Mouse (Mus musculus): ENCODE data around the gene Gm39566. TPM values are rescaled to one million over a fixed set of nuclear protein-coding genes. Genes with fewer than 3 reads are reported as not detected.

Gm39566 gene
- total RNA-seq, 2 experiments from 2014 or later, result not detected

- DNase-seq, result peak; percentile 61
Measured at GRCm38 (mm10) chr11:69834001-69834549, 19.0 kb upstream of the Gm39566 start.

- no peak for DNase-seq
Measured at GRCm38 (mm10) chr11:69833554-69833953, 18.5 kb upstream of the Gm39566 start.

DNA sequence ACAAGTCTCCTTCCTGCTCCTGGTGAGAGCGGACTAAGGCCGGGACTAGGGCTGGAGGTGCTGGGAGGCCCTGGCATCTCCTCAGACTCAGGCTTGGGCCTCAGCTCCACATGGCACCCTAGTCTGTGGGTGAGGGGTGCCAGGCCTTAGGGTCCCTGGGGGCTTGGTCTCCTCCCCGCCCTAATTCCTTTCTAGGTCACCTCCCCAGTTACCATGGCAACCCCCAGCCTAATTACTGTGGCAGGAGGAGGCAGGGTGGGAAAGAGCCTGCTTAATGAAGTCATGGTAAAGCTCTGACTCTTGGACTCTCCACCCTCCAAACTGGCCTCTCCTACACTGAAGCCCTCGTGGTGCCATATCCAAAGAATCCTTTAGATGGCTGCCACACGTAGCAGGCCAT lies 13.7 kb upstream of the Gm39566 start:
- DNase-seq, result no peak

DNA sequence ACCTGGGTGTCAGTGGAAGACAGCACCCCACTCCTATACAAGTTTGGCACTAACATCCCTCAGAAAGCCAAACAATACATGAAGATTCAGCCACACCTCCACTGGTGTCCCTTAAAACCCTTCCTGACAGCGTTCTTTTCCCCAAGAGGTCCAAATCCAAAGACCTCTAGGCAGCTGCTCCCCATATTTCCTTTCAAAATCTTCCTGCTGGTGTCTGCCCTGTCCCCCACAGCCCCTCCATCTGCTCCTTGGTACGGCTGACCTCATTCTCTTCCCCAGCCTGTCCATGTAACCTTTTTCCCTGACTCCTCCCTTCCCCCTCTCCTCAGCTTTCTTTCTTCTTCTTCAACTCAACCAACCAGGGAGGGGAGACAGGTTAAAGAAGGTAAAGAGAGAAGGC lies 8.4 kb upstream of the Gm39566 start:
- no peak for DNase-seq

DNA sequence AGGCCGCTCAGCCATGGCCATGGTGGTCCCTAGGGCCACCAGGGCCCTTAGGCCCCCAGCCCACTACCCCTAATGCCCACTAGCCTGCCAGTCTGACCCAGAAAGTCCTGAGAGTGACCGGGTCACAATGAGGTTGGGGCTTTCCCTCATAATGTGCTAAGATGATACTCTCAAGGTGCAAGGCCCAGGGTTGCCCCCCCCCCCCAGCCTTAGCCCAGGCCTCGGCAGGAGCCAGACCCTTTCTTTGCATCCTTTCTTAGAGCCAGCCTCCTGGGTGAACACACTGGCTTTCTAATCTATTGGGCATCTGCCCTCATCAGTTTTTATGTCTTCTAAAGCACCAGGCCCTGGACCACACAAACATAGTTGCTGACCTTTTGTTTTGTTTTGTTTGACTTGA lies 7.0 kb upstream of the Gm39566 start, which contains the start of gene Spem1:
TSS of gene Spem1 (minus strand) at position 101 of the 400 bp plus-strand sequence.
- DNase-seq, result no peak

DNA sequence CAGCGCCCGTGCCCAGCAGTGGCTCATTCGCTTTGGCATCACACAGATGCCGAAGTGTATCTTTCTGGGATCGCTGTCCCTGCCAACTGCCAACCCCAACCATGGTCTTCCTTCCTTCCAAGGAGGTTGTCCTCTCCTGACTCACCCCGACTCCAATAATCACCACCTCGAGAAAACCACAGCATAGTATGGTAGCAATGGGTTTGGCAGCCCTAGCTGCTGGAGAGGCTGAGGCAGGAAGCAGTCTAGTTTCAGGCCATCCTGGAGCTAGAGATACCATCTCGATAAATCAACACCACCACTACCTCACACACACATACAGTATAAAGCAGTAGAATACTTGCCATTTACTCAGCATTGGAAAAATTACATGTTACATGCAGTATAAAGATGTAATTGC lies 3.8 kb upstream of the Gm39566 start:
- DNase-seq, result no peak

DNA sequence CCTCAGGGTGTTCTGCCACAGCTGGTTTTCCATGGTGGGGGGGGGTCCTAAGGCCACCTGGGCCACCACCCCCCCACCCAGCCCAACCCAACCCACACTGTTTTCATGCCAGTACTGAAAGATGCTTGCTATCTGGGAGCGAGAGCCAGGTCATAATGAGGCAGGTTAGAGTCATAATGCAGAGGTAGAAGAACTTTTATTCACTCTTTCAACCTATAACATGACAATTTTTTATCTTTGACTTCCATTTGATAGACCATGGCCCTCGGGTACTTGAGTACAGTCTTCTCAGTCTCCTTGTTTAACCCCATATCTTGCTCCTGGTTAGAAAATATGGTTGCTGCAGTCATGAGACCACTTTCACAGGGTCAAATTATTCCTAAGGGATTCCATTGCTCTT lies 3.3 kb upstream of the Gm39566 start, which contains the start of gene Spem2:
TSS of gene Spem2 (minus strand) at position 101 of the 400 bp plus-strand sequence.
- DNase-seq, result no peak

- DNase-seq, result no peak
Measured at GRCm38 (mm10) chr11:69816520-69816919, 1.4 kb upstream of the Gm39566 start.

GRCm38 (mm10) chr11:69810280-69810679 lies 4.8 kb downstream of the Gm39566 start:
- no peak for DNase-seq

GRCm38 (mm10) chr11:69807641-69808040 lies 7.5 kb downstream of the Gm39566 start:
- no peak for DNase-seq

GRCm38 (mm10) chr11:69806378-69806777 lies 8.7 kb downstream of the Gm39566 start:
- DNase-seq, result no peak

DNA sequence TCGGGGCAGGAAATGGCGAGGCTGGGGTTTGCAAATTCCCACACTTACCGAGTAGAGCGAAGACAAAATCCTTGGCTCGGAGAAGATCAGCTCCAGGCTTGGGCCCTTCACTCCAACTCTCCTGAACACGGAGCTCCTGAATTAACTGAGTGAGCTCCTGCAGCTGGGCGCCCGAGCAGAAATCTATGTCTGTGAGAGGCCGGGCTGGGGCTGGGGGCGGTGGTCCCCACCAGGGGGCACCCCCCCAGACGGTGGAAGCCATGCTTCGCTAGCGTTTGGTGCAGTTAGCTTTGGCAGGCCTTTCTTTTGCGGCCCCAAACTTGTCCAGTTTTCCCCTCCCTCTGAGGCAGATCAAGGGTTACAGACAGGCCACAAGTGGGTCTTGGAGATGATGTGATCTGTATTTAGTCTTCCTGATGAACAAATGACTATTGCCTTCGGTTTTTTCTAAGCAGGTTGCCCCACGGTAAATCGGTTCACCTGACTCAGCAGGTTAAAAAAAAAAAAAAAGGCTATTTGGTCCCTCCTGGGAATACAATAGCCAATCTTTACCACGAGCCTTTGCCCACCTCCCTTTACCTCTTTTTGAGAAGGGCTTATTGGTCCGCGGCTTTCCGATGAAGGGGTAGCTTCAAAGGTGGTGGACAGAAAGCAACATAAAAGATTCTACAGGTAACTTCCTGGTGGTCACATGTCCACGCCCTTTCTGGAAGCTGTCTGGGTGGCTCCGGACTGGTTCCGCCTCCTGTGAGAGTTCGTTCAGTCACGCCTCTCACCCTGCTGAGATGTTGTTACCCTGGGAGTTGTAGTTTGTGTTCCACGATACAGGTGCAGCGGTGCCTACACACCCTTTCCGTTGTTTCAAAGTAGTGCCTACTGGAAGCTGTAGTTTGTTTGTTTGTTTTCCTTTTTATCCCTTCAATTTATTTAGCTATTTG lies 9.9 kb downstream of the Gm39566 start, which contains the start of gene Tmem102:
TSS of gene Tmem102 (minus strand) at position 653 of the 938 bp plus-strand sequence.
- no peak for DNase-seq

DNA sequence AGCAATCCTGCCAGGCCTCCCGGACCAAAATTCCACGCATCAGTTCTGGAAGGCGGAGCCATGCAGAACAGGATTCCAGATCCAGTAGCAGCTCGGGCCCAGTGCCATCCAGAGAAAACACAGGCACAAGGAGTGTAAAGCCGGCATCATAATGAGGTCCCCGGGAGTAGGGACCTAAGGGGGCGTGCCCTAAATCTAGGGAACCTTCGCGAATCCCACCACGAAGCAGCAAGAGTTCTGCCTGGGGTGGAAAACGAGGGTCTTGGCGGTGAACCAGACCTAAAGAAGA lies 10.5 kb downstream of the Gm39566 start:
- no peak for DNase-seq

- DNase-seq, result peak; percentile 88
Measured at GRCm38 (mm10) chr11:69803786-69804651, 11.1 kb downstream of the Gm39566 start.

GRCm38 (mm10) chr11:69803328-69803727 lies 11.8 kb downstream of the Gm39566 start:
- DNase-seq, result no peak

DNA sequence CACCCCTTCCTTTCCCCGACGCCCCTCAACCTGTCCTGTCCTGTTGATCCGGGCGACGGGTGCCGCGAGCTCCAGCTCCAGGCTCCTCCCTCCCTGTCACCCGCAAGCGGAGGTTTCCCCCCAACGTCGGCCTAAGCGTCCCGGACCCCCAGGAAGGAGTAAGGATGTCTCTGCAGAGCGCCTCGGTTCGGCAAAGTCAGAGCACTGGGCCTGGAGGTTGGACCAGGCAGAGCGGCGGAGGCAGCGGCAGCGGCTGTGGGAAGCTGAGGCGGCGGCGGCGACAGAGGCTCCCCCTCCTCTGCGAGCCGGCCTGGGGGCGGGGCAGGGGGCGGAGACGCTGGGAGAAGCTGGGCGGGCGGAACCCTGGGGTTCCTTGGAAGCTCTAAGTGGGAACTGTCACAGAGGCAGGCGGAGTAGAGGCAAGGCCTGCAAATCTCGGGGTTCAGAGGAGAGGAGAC lies 12.4 kb downstream of the Gm39566 start:
- DNase-seq, result peak; percentile 94

DNA sequence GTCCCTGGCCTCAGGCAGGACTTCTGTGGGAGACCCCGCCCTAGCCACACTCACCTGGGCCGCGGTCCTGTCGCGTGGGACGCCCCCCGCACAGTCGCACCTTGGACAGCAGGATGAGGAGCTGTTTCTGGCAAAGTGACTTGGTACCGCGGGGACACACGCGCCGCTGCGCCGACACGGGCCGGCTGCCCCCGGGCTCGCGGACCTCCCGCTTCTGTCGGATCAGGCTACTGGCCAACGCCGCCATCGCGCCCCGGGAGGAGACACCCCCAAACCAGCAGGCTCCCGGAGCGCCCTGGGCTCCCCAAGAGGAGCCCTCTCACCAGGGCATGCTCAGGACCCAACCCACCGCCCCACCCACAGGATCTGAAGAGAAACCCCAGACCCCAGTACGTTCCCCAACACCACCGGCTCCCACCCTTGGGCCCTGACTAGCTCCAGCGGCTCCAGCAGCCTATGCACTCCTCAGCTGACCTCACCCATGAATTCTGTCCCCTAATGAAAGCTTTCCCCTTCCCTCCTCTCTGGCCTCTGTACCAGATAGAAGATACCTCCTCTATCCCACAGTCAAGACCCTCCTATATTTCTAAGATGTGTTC lies 13.6 kb downstream of the Gm39566 start, which contains the start of gene Fgf11:
TSS of gene Fgf11 (minus strand) at position 479 of the 599 bp plus-strand sequence.
- DNase-seq, result peak; percentile 31

- DNase-seq, result peak; percentile 71
Measured at GRCm38 (mm10) chr11:69800392-69801197, 14.5 kb downstream of the Gm39566 start.

DNA sequence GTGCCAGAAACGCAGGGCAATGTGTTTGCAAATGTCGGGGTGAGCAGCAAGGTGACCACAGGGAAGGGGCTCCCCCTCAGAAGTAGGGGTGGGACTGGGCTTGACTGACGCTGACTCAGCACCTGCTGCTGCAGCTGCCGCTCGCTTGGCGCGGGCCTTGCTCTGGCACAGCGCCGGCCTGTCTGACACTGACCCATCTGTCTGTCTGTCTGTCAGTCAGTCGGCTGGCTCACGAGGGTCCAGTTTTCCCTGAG lies 15.0 kb downstream of the Gm39566 start:
- DNase-seq, result no peak

DNA sequence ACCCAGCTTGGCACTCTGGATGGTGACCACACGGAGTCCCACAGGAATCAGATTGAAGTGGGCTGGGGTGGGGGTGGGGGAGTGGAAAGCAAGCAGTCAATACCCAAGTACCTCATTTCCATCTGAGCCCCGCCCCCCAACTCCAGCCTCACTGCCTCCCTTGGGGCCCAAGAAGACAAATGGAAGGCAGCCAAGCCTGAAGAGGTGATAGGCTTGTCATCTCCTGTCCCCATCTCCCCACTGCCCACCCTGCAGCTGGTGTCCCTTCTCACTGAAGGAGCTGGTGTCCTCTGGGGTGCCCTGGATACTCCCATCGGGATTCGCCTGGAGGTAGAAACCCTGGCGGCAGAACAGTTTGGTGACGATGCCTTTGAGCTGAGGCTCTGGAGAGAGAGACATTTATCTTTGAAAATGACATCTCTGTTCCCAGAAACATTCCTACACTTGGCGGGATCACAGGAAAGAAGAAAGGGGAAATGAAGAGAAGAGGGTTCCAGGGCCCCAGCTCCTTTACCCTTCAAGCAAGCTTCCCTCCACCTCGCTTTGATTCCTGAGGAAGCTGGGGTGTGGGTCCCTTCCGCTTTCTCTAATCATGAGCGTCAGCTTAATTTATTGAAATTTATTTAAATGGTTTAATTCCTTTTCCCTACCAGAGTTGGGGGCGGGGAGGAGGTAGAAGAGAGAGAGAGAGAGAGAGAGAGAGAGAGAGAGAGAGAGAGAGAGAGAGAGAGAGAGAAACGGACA lies 15.5 kb downstream of the Gm39566 start:
- no peak for DNase-seq

GRCm38 (mm10) chr11:69797924-69798323 lies 17.2 kb downstream of the Gm39566 start:
- DNase-seq, result no peak

Measured in adrenal gland, postnatal 10 days (tissue).